7 mouse cellular contexts compared by ENCODE assay signal in genomic region chr15:100614218-100614995, GRCm38 (mm10). TPM values are rescaled to one million over a fixed set of nuclear protein-coding genes. Genes with fewer than 3 reads are reported as not detected.
DNase-seq lines count a peak whose midpoint lies in the region; ATAC-seq and TF ChIP-seq lines count a peak whose summit lies in the region.

No protein-coding gene starts in this region.

- H3K4me1 ChIP-seq in embryonic facial prominence, embryonic 13.5 days: peaks cover 21% of the 10 kb centered on the region
- no peaks in the 10 kb centered on the region; the same call in 1 of the 2 replicates for H3K4me1 ChIP-seq in intestine, postnatal 0 days (replicated peaks; ENCODE audit: control insufficient read depth, insufficient read depth, low read length)
- H3K4me1 ChIP-seq in neural tube, embryonic 12.5 days: peaks cover 12% of the 10 kb centered on the region

- peak overlapping the region; percentile 74 for H3K9ac ChIP-seq in embryonic facial prominence, embryonic 13.5 days
- peak overlapping the region; percentile 47 for H3K9ac ChIP-seq in intestine, postnatal 0 days (ENCODE audit: low read depth, low read length)
- H3K9ac ChIP-seq in neural tube, embryonic 12.5 days: peak overlapping the region; percentile 35

- peak overlapping the region; percentile 92 for H3K27ac ChIP-seq in layer of hippocampus, adult 2 months
- H3K27ac ChIP-seq in embryonic facial prominence, embryonic 13.5 days: peak overlapping the region; percentile 57; the same call in 1 of the 2 replicates
- H3K27ac ChIP-seq in intestine, postnatal 0 days (ENCODE audit: low read depth, low read length): peak overlapping the region; percentile 79
- H3K27ac ChIP-seq in neural tube, embryonic 12.5 days: no peak overlapping the region

- DNase-seq in layer of hippocampus, adult 2 months (ENCODE audit: low spot score in 2 of 2): no peak
- DNase-seq in layer of hippocampus, postnatal 25 days (ENCODE audit: extremely low spot score in 1 of 2, low spot score in 1 of 2): no peak
- DNase-seq in NIH3T3 (ENCODE audit: low read depth): peak; percentile 45
- no peak for DNase-seq in spleen, adult 18-20 months

- H3K27me3 ChIP-seq in embryonic facial prominence, embryonic 13.5 days: no peaks in the 10 kb centered on the region
- no peaks in the 10 kb centered on the region for H3K27me3 ChIP-seq in intestine, postnatal 0 days (replicated peaks; ENCODE audit: control insufficient read depth, insufficient read depth, low read length)
- no peaks in the 10 kb centered on the region for H3K27me3 ChIP-seq in neural tube, embryonic 12.5 days (replicated peaks)

- peaks cover 21% of the 10 kb centered on the region for H3K36me3 ChIP-seq in embryonic facial prominence, embryonic 13.5 days
- H3K36me3 ChIP-seq in intestine, postnatal 0 days (ENCODE audit: control insufficient read depth, insufficient read depth): peaks cover 21% of the 10 kb centered on the region
- peaks cover 18% of the 10 kb centered on the region for H3K36me3 ChIP-seq in neural tube, embryonic 12.5 days

- no peaks in the 10 kb centered on the region for H3K9me3 ChIP-seq in embryonic facial prominence, embryonic 13.5 days
- no peaks in the 10 kb centered on the region for H3K9me3 ChIP-seq in intestine, postnatal 0 days (ENCODE audit: control insufficient read depth)
- H3K9me3 ChIP-seq in neural tube, embryonic 12.5 days: no peaks in the 10 kb centered on the region

- no peak for TF ChIP-seq CTCF in layer of hippocampus, adult 2 months (conservative IDR thresholded peaks at IDR 0.05)
- TF ChIP-seq CTCF in intestine, postnatal 0 days (IDR thresholded peaks at IDR 0.05; ENCODE audit: low read depth): no peak

- H3K4me3 ChIP-seq in layer of hippocampus, adult 2 months: peak overlapping the region; percentile 92
- H3K4me3 ChIP-seq in embryonic facial prominence, embryonic 13.5 days: peak overlapping the region; percentile 92
- H3K4me3 ChIP-seq in intestine, postnatal 0 days (ENCODE audit: low read depth, low read length): peak overlapping the region; percentile 93
- H3K4me3 ChIP-seq in neural tube, embryonic 12.5 days: peak overlapping the region; percentile 97

- WGBS in embryonic facial prominence, embryonic 13.5 days: 12% methylated on average over 43 of the region's 43 CpGs
- 10% methylated on average over 43 of the region's 43 CpGs for WGBS in intestine, postnatal 0 days
- WGBS in neural tube, embryonic 12.5 days: 12% methylated on average over 43 of the region's 43 CpGs

- peak; percentile 56; the same call in 1 of the 2 replicates for ATAC-seq in embryonic facial prominence, embryonic 13.5 days (ENCODE audit: insufficient number of reproducible peaks, insufficient read depth, low FRiP score, low TSS enrichment, low read depth)
- ATAC-seq in intestine, postnatal 0 days: peak; percentile 34
- ATAC-seq in neural tube, embryonic 12.5 days (ENCODE audit: low FRiP score, low read depth): no peak

- peak overlapping the region; percentile 81 for H3K4me2 ChIP-seq in embryonic facial prominence, embryonic 13.5 days
- H3K4me2 ChIP-seq in intestine, postnatal 0 days (replicated peaks; ENCODE audit: low read depth): peak overlapping the region; percentile 72
- peak overlapping the region; percentile 84 for H3K4me2 ChIP-seq in neural tube, embryonic 12.5 days (replicated peaks)

RNA-seq across cellular contexts. Expression of gene Dazap2, which starts 0.7 kb away (rescaled TPM):
- total RNA-seq in layer of hippocampus, adult 2 months (2021): 100 to 1,000 TPM; 112 to 113 TPM
- total RNA-seq in layer of hippocampus, postnatal 25 days (2021): 100 to 1,000 TPM; 116 to 120 TPM
- 155 and 159 TPM in 2 replicates for polyA plus RNA-seq in embryonic facial prominence, embryonic 13.5 days (2015; fragmentation: Nextera tagmentation; extraction: Ambion mirVana)
- polyA plus RNA-seq in intestine, postnatal 0 days (2015; fragmentation: Nextera tagmentation; extraction: Ambion mirVana): 354 and 373 TPM in 2 replicates
- 171 and 182 TPM in 2 replicates for polyA plus RNA-seq in neural tube, embryonic 12.5 days (2016; fragmentation: Nextera tagmentation; extraction: Ambion mirVana)

RNA-seq across cellular contexts. Expression of gene Pou6f1, which starts 14.6 kb away (rescaled TPM):
- 100 to 1,000 TPM; 106 to 107 TPM for total RNA-seq in layer of hippocampus, adult 2 months (2021)
- 100 to 1,000 TPM in 1 of 2 experiments, 10 to 100 TPM in 1; 95.7 to 110 TPM for total RNA-seq in layer of hippocampus, postnatal 25 days (2021)
- 14.4 and 18.2 TPM in 2 replicates for polyA plus RNA-seq in embryonic facial prominence, embryonic 13.5 days (2015; fragmentation: Nextera tagmentation; extraction: Ambion mirVana)
- 3.0 and 4.3 TPM in 2 replicates for polyA plus RNA-seq in intestine, postnatal 0 days (2015; fragmentation: Nextera tagmentation; extraction: Ambion mirVana)
- polyA plus RNA-seq in neural tube, embryonic 12.5 days (2016; fragmentation: Nextera tagmentation; extraction: Ambion mirVana): 29.0 and 29.1 TPM in 2 replicates

RNA-seq across cellular contexts. Expression of gene Smagp, which starts 22.3 kb away (rescaled TPM):
- total RNA-seq in layer of hippocampus, adult 2 months (2021): 1 to 10 TPM; 1.1 to 1.7 TPM
- total RNA-seq in layer of hippocampus, postnatal 25 days (2021): 1 to 10 TPM in 1 of 2 experiments, under 1 TPM in 1; 0.98 to 1.8 TPM
- 9.2 and 10.1 TPM in 2 replicates for polyA plus RNA-seq in embryonic facial prominence, embryonic 13.5 days (2015; fragmentation: Nextera tagmentation; extraction: Ambion mirVana)
- 77.1 and 88.6 TPM in 2 replicates for polyA plus RNA-seq in intestine, postnatal 0 days (2015; fragmentation: Nextera tagmentation; extraction: Ambion mirVana)
- polyA plus RNA-seq in neural tube, embryonic 12.5 days (2016; fragmentation: Nextera tagmentation; extraction: Ambion mirVana): 3.8 and 5.1 TPM in 2 replicates

RNA-seq across cellular contexts. Expression of gene Bin2, which starts 54.9 kb away (rescaled TPM):
- total RNA-seq in layer of hippocampus, adult 2 months (2021): 1 to 10 TPM; 5.3 to 5.6 TPM
- 1 to 10 TPM; 5.7 to 6.0 TPM for total RNA-seq in layer of hippocampus, postnatal 25 days (2021)
- 2.1 and 4.7 TPM in 2 replicates for polyA plus RNA-seq in embryonic facial prominence, embryonic 13.5 days (2015; fragmentation: Nextera tagmentation; extraction: Ambion mirVana)
- polyA plus RNA-seq in intestine, postnatal 0 days (2015; fragmentation: Nextera tagmentation; extraction: Ambion mirVana): 5.8 and 7.3 TPM in 2 replicates
- 3.5 TPM in 2 replicates for polyA plus RNA-seq in neural tube, embryonic 12.5 days (2016; fragmentation: Nextera tagmentation; extraction: Ambion mirVana)
